Mouse (Mus musculus): ENCODE data around the gene Enho. TPM values are rescaled to one million over a fixed set of nuclear protein-coding genes. Genes with fewer than 3 reads are reported as not detected.

Gene Enho
- polyA plus RNA-seq (2015; fragmentation: Nextera tagmentation; extraction: Ambion mirVana) = 164 and 167 TPM in 2 replicates

GRCm38 (mm10) chr4:41639913-41640507, at the start of gene Enho:
TSS of gene Enho (minus strand) at chr4:41640324.

Other genes starting within 250 kb of the Enho start
- 0.92 and 1.6 TPM in 2 replicates for gene Kif24, start 175.4 kb downstream of the Enho start, polyA plus RNA-seq (2015; fragmentation: Nextera tagmentation; extraction: Ambion mirVana)
- gene Nudt2, start 175.2 kb downstream of the Enho start, polyA plus RNA-seq (2015; fragmentation: Nextera tagmentation; extraction: Ambion mirVana) = 32.5 and 40.2 TPM in 2 replicates
- gene AI464131, start 137.2 kb downstream of the Enho start, polyA plus RNA-seq (2015; fragmentation: Nextera tagmentation; extraction: Ambion mirVana) = 7.5 and 7.8 TPM in 2 replicates
- not detected in 2 replicates for gene 1110017D15Rik, start 123.0 kb downstream of the Enho start, polyA plus RNA-seq (2015; fragmentation: Nextera tagmentation; extraction: Ambion mirVana)
- gene Fam219a, start 70.8 kb downstream of the Enho start, polyA plus RNA-seq (2015; fragmentation: Nextera tagmentation; extraction: Ambion mirVana) = 2.5 and 3.2 TPM in 2 replicates
- gene Dnaic1, start 70.5 kb downstream of the Enho start, polyA plus RNA-seq (2015; fragmentation: Nextera tagmentation; extraction: Ambion mirVana) = 33.2 and 39.3 TPM in 2 replicates
- 9.7 and 10.5 TPM in 2 replicates for gene Cntfr, start 56.8 kb upstream of the Enho start, polyA plus RNA-seq (2015; fragmentation: Nextera tagmentation; extraction: Ambion mirVana)
- gene Il11ra1, start 59.7 kb upstream of the Enho start, polyA plus RNA-seq (2015; fragmentation: Nextera tagmentation; extraction: Ambion mirVana) = 107 and 116 TPM in 2 replicates
- 32.1 and 36.3 TPM in 2 replicates for gene Rpp25l, start 73.2 kb upstream of the Enho start, polyA plus RNA-seq (2015; fragmentation: Nextera tagmentation; extraction: Ambion mirVana)
- gene Dctn3, start 82.8 kb upstream of the Enho start, polyA plus RNA-seq (2015; fragmentation: Nextera tagmentation; extraction: Ambion mirVana) = 98.6 and 120 TPM in 2 replicates
- gene Arid3c, start 90.8 kb upstream of the Enho start, polyA plus RNA-seq (2015; fragmentation: Nextera tagmentation; extraction: Ambion mirVana) = not detected in 2 replicates
- gene Galt, start 114.9 kb upstream of the Enho start, polyA plus RNA-seq (2015; fragmentation: Nextera tagmentation; extraction: Ambion mirVana) = 22.1 and 24.1 TPM in 2 replicates
- gene Sigmar1, start 115.8 kb upstream of the Enho start, polyA plus RNA-seq (2015; fragmentation: Nextera tagmentation; extraction: Ambion mirVana) = 71.4 and 78.8 TPM in 2 replicates
- 18.4 and 23.2 TPM in 2 replicates for gene Ccl27a, start 133.9 kb upstream of the Enho start, polyA plus RNA-seq (2015; fragmentation: Nextera tagmentation; extraction: Ambion mirVana)